Mouse (Mus musculus): ENCODE results near the gene Ms4a6b.

DNA sequence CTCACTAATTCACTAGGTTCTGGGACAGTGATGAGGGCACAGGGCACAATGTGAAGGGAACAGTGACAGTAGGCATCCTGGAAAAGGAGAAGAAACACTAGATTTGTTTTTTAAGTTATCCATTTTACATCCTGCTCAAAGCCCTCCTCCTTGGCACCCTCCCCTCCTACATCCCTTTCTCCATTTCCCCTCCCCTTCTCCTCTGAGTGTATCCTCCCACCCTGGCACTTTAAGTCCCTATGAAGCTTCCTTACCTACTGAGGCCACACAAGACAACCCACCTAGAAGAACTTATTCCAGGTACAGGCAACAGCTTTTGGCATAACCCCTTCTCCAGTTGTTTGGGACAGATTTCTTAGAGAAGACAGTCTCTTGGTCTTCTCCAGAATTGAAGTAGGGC lies at the start of gene Ms4a6b:
- TF ChIP-seq CTCF (IDR thresholded peaks at IDR 0.05; ENCODE audit: insufficient read depth, low read depth, low read length) (no peak), POLR2A (IDR thresholded peaks at IDR 0.05; ENCODE audit: insufficient read depth, low read depth, low read length) (no peak)

Data from olfactory bulb, adult 2 months (tissue).